Comparison of ENCODE assay signal across 8 mouse cellular contexts in genomic region chr9:57522861-57523246, GRCm38 (mm10). TPM values are rescaled to one million over a fixed set of nuclear protein-coding genes. Genes with fewer than 3 reads are reported as not detected.
A peak's percentile ranks its signal among the peaks of the same experiment; 100 is the strongest.
DNase-seq lines count a peak whose midpoint lies in the region; ATAC-seq lines count a peak whose summit lies in the region.

No protein-coding gene starts in this region.

- no peak for ATAC-seq in heart, embryonic 15.5 days (replicated peaks; ENCODE audit: insufficient number of reproducible peaks, insufficient read depth, low FRiP score, low read depth)
- ATAC-seq in hindbrain, embryonic 16.5 days = no peak
- no peak for ATAC-seq in midbrain, embryonic 15.5 days (replicated peaks)

- H3K4me1 ChIP-seq in heart, embryonic 15.5 days (replicated peaks) = peaks cover 36% of the 10 kb centered on the region
- H3K4me1 ChIP-seq in hindbrain, embryonic 16.5 days (ENCODE audit: control insufficient read depth, insufficient read depth, low read depth, low read length) = peaks cover 25% of the 10 kb centered on the region
- H3K4me1 ChIP-seq in midbrain, embryonic 15.5 days = peaks cover 39% of the 10 kb centered on the region

- no peak for DNase-seq in heart, postnatal 25 days (ENCODE audit: low spot score)
- DNase-seq in R1 (ENCODE audit: low read depth, low spot score) = peak; percentile 48
- DNase-seq in left cerebral cortex, postnatal 4 days = no peak
- no peak for DNase-seq in ovary, postnatal 36 days (ENCODE audit: low spot score)
- DNase-seq in cerebellum, adult 9-11 months = no peak

- 53% methylated on average over 4 of the region's 4 CpGs for WGBS in heart, embryonic 15.5 days
- 80% methylated on average over 4 of the region's 4 CpGs for WGBS in hindbrain, embryonic 16.5 days
- 85% methylated on average over 4 of the region's 4 CpGs for WGBS in midbrain, embryonic 15.5 days

- peak overlapping the region; percentile 96; the same call in 1 of the 2 replicates for H3K9ac ChIP-seq in heart, embryonic 15.5 days
- no peak overlapping the region for H3K9ac ChIP-seq in hindbrain, embryonic 16.5 days (ENCODE audit: low read depth, low read length)
- H3K9ac ChIP-seq in midbrain, embryonic 15.5 days = no peak overlapping the region

- no peaks in the 10 kb centered on the region for H3K36me3 ChIP-seq in heart, embryonic 15.5 days
- H3K36me3 ChIP-seq in hindbrain, embryonic 16.5 days (ENCODE audit: control insufficient read depth, insufficient read depth, low read length) = no peaks in the 10 kb centered on the region
- H3K36me3 ChIP-seq in midbrain, embryonic 15.5 days (replicated peaks) = no peaks in the 10 kb centered on the region

- intact Hi-C loops in heart, postnatal 25 days (cut with DNase I) = loop anchor here (5.0 kb wide), 3 partner anchors 119 to 239 kb away; no protein-coding TSS in a partner anchor
- intact Hi-C loops in left cerebral cortex, postnatal 4 days (cut with DNase I) = no loop called here

- no peaks in the 10 kb centered on the region for H3K27me3 ChIP-seq in heart, embryonic 15.5 days
- H3K27me3 ChIP-seq in hindbrain, embryonic 16.5 days (replicated peaks; ENCODE audit: control insufficient read depth, insufficient read depth, low read length) = no peaks in the 10 kb centered on the region
- no peaks in the 10 kb centered on the region for H3K27me3 ChIP-seq in midbrain, embryonic 15.5 days (replicated peaks)

- H3K4me2 ChIP-seq in heart, embryonic 15.5 days = peak overlapping the region; percentile 62
- H3K4me2 ChIP-seq in hindbrain, embryonic 16.5 days (ENCODE audit: low read length) = peak overlapping the region; percentile 79
- peak overlapping the region; percentile 83 for H3K4me2 ChIP-seq in midbrain, embryonic 15.5 days

- H3K27ac ChIP-seq in heart, embryonic 15.5 days = peak overlapping the region; percentile 98; the same call in 1 of the 2 replicates
- H3K27ac ChIP-seq in hindbrain, embryonic 16.5 days (ENCODE audit: low read depth, low read length) = no peak overlapping the region
- H3K27ac ChIP-seq in midbrain, embryonic 15.5 days = no peak overlapping the region

- peak overlapping the region; percentile 79 for H3K4me3 ChIP-seq in heart, embryonic 15.5 days
- H3K4me3 ChIP-seq in hindbrain, embryonic 16.5 days (ENCODE audit: low read length) = peak overlapping the region; percentile 98
- peak overlapping the region; percentile 92 for H3K4me3 ChIP-seq in midbrain, embryonic 15.5 days

- no peaks in the 10 kb centered on the region for H3K9me3 ChIP-seq in heart, embryonic 15.5 days (replicated peaks)
- H3K9me3 ChIP-seq in hindbrain, embryonic 16.5 days (ENCODE audit: control insufficient read depth, low read length) = no peaks in the 10 kb centered on the region
- H3K9me3 ChIP-seq in midbrain, embryonic 15.5 days = no peaks in the 10 kb centered on the region

RNA-seq across cellular contexts. Expression of gene Cox5a, which starts 1.8 kb away (rescaled TPM):
- 1,248 and 1,820 TPM in 2 replicates for polyA plus RNA-seq in heart, embryonic 15.5 days (2015; fragmentation: Nextera tagmentation; extraction: Ambion mirVana)
- 1,000 to 10,000 TPM; 2,545 to 2,748 TPM for total RNA-seq in heart, postnatal 25 days (2021)
- 890 and 1,047 TPM in 2 replicates for polyA plus RNA-seq in hindbrain, embryonic 16.5 days (2015; fragmentation: Nextera tagmentation; extraction: Ambion mirVana)
- 715 and 767 TPM in 2 replicates for polyA plus RNA-seq in midbrain, embryonic 15.5 days (2015; fragmentation: Nextera tagmentation; extraction: Ambion mirVana)
- 100 to 1,000 TPM; 405 to 408 TPM for total RNA-seq in left cerebral cortex, postnatal 4 days (2021)

RNA-seq across cellular contexts. Expression of gene Fam219b, which starts 14.5 kb away (rescaled TPM):
- polyA plus RNA-seq in heart, embryonic 15.5 days (2015; fragmentation: Nextera tagmentation; extraction: Ambion mirVana) = 10.6 and 15.1 TPM in 2 replicates
- total RNA-seq in heart, postnatal 25 days (2021) = 1 to 10 TPM; 6.7 to 9.3 TPM
- polyA plus RNA-seq in hindbrain, embryonic 16.5 days (2015; fragmentation: Nextera tagmentation; extraction: Ambion mirVana) = 23.6 and 24.4 TPM in 2 replicates
- polyA plus RNA-seq in midbrain, embryonic 15.5 days (2015; fragmentation: Nextera tagmentation; extraction: Ambion mirVana) = 27.7 and 28.2 TPM in 2 replicates
- 10 to 100 TPM; 25.2 to 26.0 TPM for total RNA-seq in left cerebral cortex, postnatal 4 days (2021)

RNA-seq across cellular contexts. Expression of gene Rpp25, which starts 19.0 kb away (rescaled TPM):
- 11.5 and 12.9 TPM in 2 replicates for polyA plus RNA-seq in heart, embryonic 15.5 days (2015; fragmentation: Nextera tagmentation; extraction: Ambion mirVana)
- total RNA-seq in heart, postnatal 25 days (2021) = 1 to 10 TPM; 1.6 to 2.3 TPM
- 21.0 and 21.4 TPM in 2 replicates for polyA plus RNA-seq in hindbrain, embryonic 16.5 days (2015; fragmentation: Nextera tagmentation; extraction: Ambion mirVana)
- polyA plus RNA-seq in midbrain, embryonic 15.5 days (2015; fragmentation: Nextera tagmentation; extraction: Ambion mirVana) = 29.4 TPM in 2 replicates
- total RNA-seq in left cerebral cortex, postnatal 4 days (2021) = 10 to 100 TPM; 19.3 to 22.2 TPM

RNA-seq across cellular contexts. Expression of gene Mpi, which starts 29.7 kb away (rescaled TPM):
- polyA plus RNA-seq in heart, embryonic 15.5 days (2015; fragmentation: Nextera tagmentation; extraction: Ambion mirVana) = 75.2 and 80.6 TPM in 2 replicates
- 100 to 1,000 TPM; 160 to 162 TPM for total RNA-seq in heart, postnatal 25 days (2021)
- 75.3 and 80.5 TPM in 2 replicates for polyA plus RNA-seq in hindbrain, embryonic 16.5 days (2015; fragmentation: Nextera tagmentation; extraction: Ambion mirVana)
- polyA plus RNA-seq in midbrain, embryonic 15.5 days (2015; fragmentation: Nextera tagmentation; extraction: Ambion mirVana) = 81.2 and 82.9 TPM in 2 replicates
- total RNA-seq in left cerebral cortex, postnatal 4 days (2021) = 10 to 100 TPM; 60.3 to 62.1 TPM

RNA-seq across cellular contexts. Expression of gene Scamp2, which starts 37.9 kb away (rescaled TPM):
- 47.3 and 56.0 TPM in 2 replicates for polyA plus RNA-seq in heart, embryonic 15.5 days (2015; fragmentation: Nextera tagmentation; extraction: Ambion mirVana)
- total RNA-seq in heart, postnatal 25 days (2021) = 10 to 100 TPM; 24.6 to 24.8 TPM
- polyA plus RNA-seq in hindbrain, embryonic 16.5 days (2015; fragmentation: Nextera tagmentation; extraction: Ambion mirVana) = 49.4 and 50.1 TPM in 2 replicates
- polyA plus RNA-seq in midbrain, embryonic 15.5 days (2015; fragmentation: Nextera tagmentation; extraction: Ambion mirVana) = 49.6 and 50.6 TPM in 2 replicates
- total RNA-seq in left cerebral cortex, postnatal 4 days (2021) = 10 to 100 TPM; 29.7 to 31.0 TPM
